Mouse (Mus musculus) embryonic facial prominence, embryonic 15.5 days (tissue): Measurements from ENCODE around the gene Gm10642. TPM values are rescaled to one million over a fixed set of nuclear protein-coding genes. Genes with fewer than 3 reads are reported as not detected.
A peak's percentile ranks its signal among the peaks of the same experiment; 100 is the strongest.

Experiments
- ATAC-seq: fragments of 200-750 bp; cut with Nextera tagmentation; 2 replicates; pipeline ENCODE4 v1.8.0; 2017; ENCODE audit warnings: low read depth, moderate TSS enrichment; ENCODE audit not compliant: insufficient number of reproducible peaks, low FRiP score, low TSS enrichment
- H3K27ac ChIP-seq: fragments of 300-500 bp; sonication (generic); replicated peaks from 2 replicates; pipeline ENCODE4 v1.5.1; 2015; ENCODE audit warnings: mild to moderate bottlenecking, inconsistent platforms
- H3K27me3 ChIP-seq: fragments of 300-500 bp; sonication (generic); 2 replicates; pipeline ENCODE4 v1.6.1; 2015; ENCODE audit warnings: inconsistent platforms
- H3K36me3 ChIP-seq: fragments of 300-500 bp; sonication (generic); 2 replicates; pipeline ENCODE4 v1.6.1; 2015; ENCODE audit warnings: mild to moderate bottlenecking, inconsistent platforms
- H3K4me1 ChIP-seq: fragments of 300-500 bp; sonication (generic); 2 replicates; pipeline ENCODE4 v1.6.1; 2015; ENCODE audit warnings: inconsistent platforms
- H3K4me2 ChIP-seq: fragments of 300-500 bp; sonication (generic); replicated peaks from 2 replicates; pipeline ENCODE4 v1.6.1; 2015; ENCODE audit warnings: mild to moderate bottlenecking, inconsistent platforms
- H3K4me3 ChIP-seq: fragments of 300-500 bp; sonication (generic); replicated peaks from 2 replicates; pipeline ENCODE4 v1.5.1; 2015; ENCODE audit warnings: mild to moderate bottlenecking, inconsistent platforms
- H3K9ac ChIP-seq: fragments of 300-500 bp; sonication (generic); 2 replicates; pipeline ENCODE4 v1.6.1; 2015; ENCODE audit warnings: inconsistent platforms
- H3K9me3 ChIP-seq: fragments of 300-500 bp; sonication (generic); replicated peaks from 2 replicates; pipeline ENCODE4 v1.6.1; 2016; ENCODE audit warnings: inconsistent platforms
- WGBS: fragments of 180-500 bp; shearing (Covaris S2); methylation state at CpG from one replicate; pipeline ENCODE4 v1.1.7; 2015; 5-methylcytosine and 5-hydroxymethylcytosine counted together
- polyA plus RNA-seq: library from polyadenylated mRNA; unstranded; fragments of >200 nt; fragmentation: Nextera tagmentation; extraction: Ambion mirVana; gene quantifications from 2 replicates; pipeline ENCODE4 v1.2.1, GENCODE M21; 2015

The Gm10642 gene
- polyA plus RNA-seq, 1 experiment from 2014 or later: 1.1 TPM

DNA sequence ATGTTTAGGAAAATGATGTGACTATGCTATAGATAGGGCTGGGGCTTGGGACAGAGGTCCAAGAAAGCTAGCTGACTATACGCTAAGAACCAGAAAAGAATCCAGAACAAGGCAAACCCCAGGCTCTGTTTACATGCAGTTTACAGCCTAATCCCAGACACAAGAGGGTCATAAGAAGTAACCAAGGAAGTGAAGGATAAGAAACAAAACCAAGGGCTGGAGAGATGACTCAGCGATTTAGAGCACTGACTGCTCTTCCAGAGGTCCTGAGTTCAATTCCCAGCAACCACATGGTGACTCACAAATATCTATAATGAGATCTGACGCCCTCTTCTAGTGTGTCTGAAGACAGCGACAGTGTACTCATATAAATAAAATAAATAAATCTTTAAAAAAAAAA is 19.1 kb downstream of the Gm10642 start:
- Histone ChIP-seq H3K27ac (no peak overlapping the region), H3K9me3 (no peaks in the 10 kb centered on the region), H3K4me2 (no peak overlapping the region), H3K36me3 (no peaks in the 10 kb centered on the region), H3K4me1 (0 out of 2 replicates have a peak, but pooled peaks cover 3% of the 10 kb centered on the region), H3K4me3 (no peak overlapping the region), H3K27me3 (no peaks in the 10 kb centered on the region), H3K9ac (no peak overlapping the region)
- WGBS: 74% methylated on average over 4 of the region's 4 CpGs
- no peak for ATAC-seq

GRCm38 (mm10) chr9:70675961-70676360 is 19.9 kb downstream of the Gm10642 start:
- 87% methylated on average over 5 of the region's 5 CpGs for WGBS
- H3K9ac ChIP-seq: no peak overlapping the region

GRCm38 (mm10) chr9:70678682-70679131 is 22.7 kb downstream of the Gm10642 start, which contains the start of gene Adam10:
Gene Adam10, plus strand, starts transcription at chr9:70678997.
- peaks cover 10% of the 10 kb centered on the region; the same call in 1 of the 2 replicates for H3K4me1 ChIP-seq
- peak within 1 kb of the TSS; percentile 65 for H3K4me2 ChIP-seq
- peak; percentile 100 for ATAC-seq
- under 1% methylated on average over 44 of the region's 48 CpGs for WGBS
- peak within 1 kb of the TSS; percentile 96 for H3K27ac ChIP-seq
- H3K9ac ChIP-seq: peak within 1 kb of the TSS; percentile 87
- H3K27me3 ChIP-seq: no peaks in the 10 kb centered on the region
- no peaks in the 10 kb centered on the region for H3K36me3 ChIP-seq
- H3K4me3 ChIP-seq: peak within 1 kb of the TSS; percentile 86
- H3K9me3 ChIP-seq: no peaks in the 10 kb centered on the region

More at GRCm38 (mm10) chr9:70675961-70676360, 19.9 kb downstream of the Gm10642 start:
- Histone ChIP-seq H3K4me2 (no peak overlapping the region), H3K36me3 (no peaks in the 10 kb centered on the region), H3K4me1 (0 out of 2 replicates have a peak, but pooled peaks cover 7% of the 10 kb centered on the region), H3K27me3 (no peaks in the 10 kb centered on the region), H3K27ac (no peak overlapping the region), H3K4me3 (no peak overlapping the region), H3K9me3 (no peaks in the 10 kb centered on the region)
- no peak for ATAC-seq

GRCm38 (mm10) chr9:70679132-70680091 is 23.4 kb downstream of the Gm10642 start:
- no peaks in the 10 kb centered on the region for H3K9me3 ChIP-seq
- peak; percentile 58 for ATAC-seq
- no peaks in the 10 kb centered on the region for H3K36me3 ChIP-seq
- peak overlapping the region; percentile 87 for H3K9ac ChIP-seq
- WGBS: under 1% methylated on average over 101 of the region's 103 CpGs
- H3K4me2 ChIP-seq: peak overlapping the region; percentile 65
- peak overlapping the region; percentile 86 for H3K4me3 ChIP-seq
- H3K27me3 ChIP-seq: no peaks in the 10 kb centered on the region
- H3K27ac ChIP-seq: peak overlapping the region; percentile 96
- H3K4me1 ChIP-seq: peaks cover 10% of the 10 kb centered on the region; the same call in 1 of the 2 replicates

DNA sequence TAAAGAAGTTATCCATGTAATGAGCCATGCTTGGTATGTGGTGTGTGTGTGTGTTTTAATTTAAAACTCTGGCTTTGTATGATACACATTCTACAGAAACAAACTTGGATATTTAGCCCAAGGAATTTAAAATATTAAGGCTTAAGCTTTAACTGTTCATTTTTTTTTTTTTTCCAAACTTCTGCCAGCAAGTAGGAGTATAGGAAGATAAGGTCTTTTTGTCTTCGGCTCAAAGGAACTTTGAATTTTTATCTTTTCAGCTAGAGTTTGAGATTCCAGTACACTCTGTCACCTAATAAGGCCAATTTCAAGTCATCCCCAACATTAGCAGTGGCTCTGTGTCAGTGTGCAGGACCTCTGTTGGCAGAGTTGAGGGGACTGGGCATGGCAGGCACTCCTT is 26.2 kb downstream of the Gm10642 start:
- WGBS: 78% methylated on average over 1 of the region's 1 CpGs
- Histone ChIP-seq H3K4me3 (no peak overlapping the region), H3K4me2 (no peak overlapping the region), H3K9me3 (no peaks in the 10 kb centered on the region), H3K27me3 (no peaks in the 10 kb centered on the region), H3K27ac (no peak overlapping the region), H3K9ac (no peak overlapping the region), H3K4me1 (peaks cover 10% of the 10 kb centered on the region; the same call in 1 of the 2 replicates), H3K36me3 (no peaks in the 10 kb centered on the region)
- no peak for ATAC-seq

DNA sequence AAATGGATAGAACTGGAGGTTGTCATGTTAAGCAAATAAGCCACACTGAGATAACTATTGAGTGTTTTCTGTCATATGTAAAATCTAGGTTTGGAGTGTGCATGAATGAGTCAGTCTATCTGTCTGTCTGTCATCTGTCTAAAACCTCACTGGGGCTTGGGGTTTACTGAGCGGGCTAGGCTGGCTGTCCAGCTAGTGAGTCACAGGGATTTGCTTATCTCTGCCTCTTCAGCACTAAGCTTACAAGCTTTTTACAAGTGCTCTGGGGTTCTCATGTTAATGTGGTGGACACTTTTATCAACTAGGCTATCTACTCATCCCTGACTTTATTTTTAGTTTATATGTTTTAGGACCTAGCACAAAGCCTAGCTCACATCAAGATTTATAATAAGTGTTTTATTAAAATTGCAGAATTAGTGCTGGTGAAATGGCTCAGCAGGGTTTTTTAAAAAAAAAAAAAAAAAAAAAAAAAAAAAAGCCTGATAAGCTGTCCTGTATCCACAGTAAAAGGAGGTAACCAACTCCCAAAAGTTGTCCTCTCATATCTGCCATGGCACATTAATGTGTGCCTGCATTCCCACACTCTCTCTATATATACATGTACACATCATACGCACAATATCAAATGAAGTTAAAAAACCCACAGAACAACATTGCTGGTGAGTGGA is 32.4 kb downstream of the Gm10642 start:
- Histone ChIP-seq H3K27me3 (no peaks in the 10 kb centered on the region), H3K36me3 (no peaks in the 10 kb centered on the region), H3K4me3 (no peak overlapping the region), H3K4me2 (no peak overlapping the region), H3K27ac (no peak overlapping the region), H3K9me3 (no peaks in the 10 kb centered on the region), H3K4me1 (no peaks in the 10 kb centered on the region), H3K9ac (no peak overlapping the region)
- ATAC-seq: no peak
- 76% methylated on average over 2 of the region's 2 CpGs for WGBS

GRCm38 (mm10) chr9:70689926-70690325 is 33.9 kb downstream of the Gm10642 start:
- Histone ChIP-seq H3K27ac (no peak overlapping the region), H3K4me3 (no peak overlapping the region), H3K27me3 (no peaks in the 10 kb centered on the region), H3K9me3 (no peaks in the 10 kb centered on the region), H3K36me3 (no peaks in the 10 kb centered on the region), H3K4me2 (no peak overlapping the region), H3K4me1 (no peaks in the 10 kb centered on the region), H3K9ac (no peak overlapping the region)
- 82% methylated on average over 3 of the region's 3 CpGs for WGBS
- ATAC-seq: no peak

DNA sequence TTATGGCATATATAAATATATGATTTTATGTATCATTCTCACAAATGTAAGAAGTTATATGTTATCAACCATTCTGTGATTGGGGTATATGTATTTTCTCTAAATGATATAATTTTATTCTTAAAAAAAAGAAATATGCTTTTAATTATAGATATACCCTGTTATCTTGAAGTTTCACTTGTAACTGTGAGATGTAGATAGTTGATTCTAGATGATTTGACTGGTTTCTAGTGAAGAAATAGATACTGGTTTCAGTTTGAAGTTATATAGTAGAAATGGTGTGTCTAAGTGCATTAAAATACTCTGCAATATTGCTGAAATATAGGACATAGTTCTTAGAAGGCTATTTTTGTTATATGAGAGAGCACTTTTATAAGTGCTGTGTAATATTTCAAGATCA is 34.5 kb downstream of the Gm10642 start:
- Histone ChIP-seq H3K27me3 (no peaks in the 10 kb centered on the region), H3K27ac (no peak overlapping the region), H3K4me2 (no peak overlapping the region), H3K9ac (no peak overlapping the region), H3K4me1 (no peaks in the 10 kb centered on the region), H3K4me3 (no peak overlapping the region), H3K9me3 (no peaks in the 10 kb centered on the region), H3K36me3 (no peaks in the 10 kb centered on the region)
- no peak for ATAC-seq

GRCm38 (mm10) chr9:70691772-70692693 is 36.0 kb downstream of the Gm10642 start:
- no peaks in the 10 kb centered on the region for H3K4me1 ChIP-seq
- no peak for ATAC-seq
- no peaks in the 10 kb centered on the region for H3K9me3 ChIP-seq
- H3K27ac ChIP-seq: no peak overlapping the region
- no peak overlapping the region for H3K9ac ChIP-seq
- no peak overlapping the region for H3K4me2 ChIP-seq
- no peaks in the 10 kb centered on the region for H3K36me3 ChIP-seq
- H3K4me3 ChIP-seq: no peak overlapping the region
- 59% methylated on average over 2 of the region's 2 CpGs for WGBS
- H3K27me3 ChIP-seq: no peaks in the 10 kb centered on the region

- no peak for ATAC-seq
- WGBS: 88% methylated on average over 2 of the region's 2 CpGs
Observed at GRCm38 (mm10) chr9:70695723-70696122, 39.7 kb downstream of the Gm10642 start.

More at GRCm38 (mm10) chr9:70695723-70696122, 39.7 kb downstream of the Gm10642 start:
- Histone ChIP-seq H3K9ac (no peak overlapping the region), H3K4me1 (no peaks in the 10 kb centered on the region), H3K4me3 (no peak overlapping the region), H3K27ac (no peak overlapping the region), H3K36me3 (no peaks in the 10 kb centered on the region), H3K9me3 (no peaks in the 10 kb centered on the region), H3K4me2 (no peak overlapping the region), H3K27me3 (no peaks in the 10 kb centered on the region)
